Mouse (Mus musculus): ENCODE results near the gene Clcn3.
"Not testable (repeated sequence)": the region's sequence is repeated elsewhere in the genome, so short reads cannot be mapped to it uniquely, and the experiment has no call there.

The Clcn3 gene

DNA sequence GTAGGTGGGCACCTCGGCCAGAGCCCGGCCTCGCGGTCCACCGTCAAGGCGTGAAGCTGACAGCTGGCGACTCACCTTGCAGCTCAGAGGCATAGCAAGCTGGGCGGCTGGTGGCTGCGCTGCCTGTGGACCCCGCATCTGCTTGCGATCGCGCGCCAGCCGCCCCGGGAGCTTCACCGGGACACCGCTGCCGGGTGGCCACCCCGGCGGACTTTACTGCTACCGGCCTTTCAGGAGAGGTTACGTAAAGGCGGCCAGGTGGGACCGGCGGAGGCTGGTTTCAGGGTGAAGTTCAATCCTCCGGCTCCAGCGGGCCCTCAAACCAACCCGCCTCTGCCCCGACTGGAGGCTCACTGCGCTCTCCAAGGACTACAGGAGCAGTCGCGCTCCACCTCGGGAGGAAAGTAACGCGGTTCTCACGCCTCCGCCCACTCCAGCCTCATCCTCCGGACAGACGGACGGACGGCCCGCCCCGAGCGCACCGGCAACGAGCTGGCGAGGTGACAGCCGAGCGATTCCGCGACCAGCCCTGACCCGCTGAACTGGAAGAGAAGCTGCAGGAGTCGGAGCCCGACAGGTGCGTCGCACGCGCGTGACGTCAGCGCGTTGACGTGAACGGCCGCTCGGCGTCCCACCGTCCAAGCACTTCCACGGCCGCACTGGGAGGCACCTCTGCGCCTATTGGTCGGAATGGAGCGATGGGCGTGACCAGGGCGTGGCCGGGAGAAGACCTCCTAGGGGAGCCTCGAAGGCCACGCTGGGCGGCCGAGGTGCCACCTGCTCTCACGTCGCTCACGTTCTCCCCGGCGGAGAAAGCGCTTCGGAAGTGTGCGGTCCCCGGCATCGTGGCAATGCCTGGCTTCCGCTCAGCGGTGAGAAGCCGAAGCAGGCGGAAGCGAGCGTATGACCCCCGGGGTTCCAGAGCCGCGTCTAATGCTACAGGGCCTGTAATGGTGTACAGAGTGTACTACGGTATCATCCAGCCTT lies at the start of gene Clcn3:
Gene Clcn3 (minus strand): TSS at position 600 of the 987 bp plus-strand sequence.
- peak; percentile 99 for DNase-seq

DNA sequence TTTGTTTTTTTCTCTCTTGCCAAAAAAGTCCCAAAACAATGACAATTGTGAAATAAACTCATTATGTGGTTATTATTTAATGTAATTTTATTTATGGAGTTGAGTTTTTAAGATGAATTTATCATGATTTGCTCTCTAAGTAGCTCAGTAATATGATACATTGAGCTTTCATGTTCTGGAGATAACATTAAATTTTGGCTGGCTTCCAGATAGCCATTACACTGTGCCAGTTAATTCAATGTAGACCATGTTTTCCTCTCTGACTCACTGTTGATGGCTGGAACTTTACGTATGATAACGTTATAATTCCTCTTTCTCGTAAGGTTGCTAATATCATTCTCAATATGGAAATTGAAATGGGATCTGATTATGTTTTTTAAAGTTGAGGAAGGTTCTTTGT lies 13.4 kb upstream of the Clcn3 start:
- DNase-seq: no peak

- no peak for DNase-seq
Observed at GRCm38 (mm10) chr8:60993639-60993986, 10.5 kb upstream of the Clcn3 start.

DNA sequence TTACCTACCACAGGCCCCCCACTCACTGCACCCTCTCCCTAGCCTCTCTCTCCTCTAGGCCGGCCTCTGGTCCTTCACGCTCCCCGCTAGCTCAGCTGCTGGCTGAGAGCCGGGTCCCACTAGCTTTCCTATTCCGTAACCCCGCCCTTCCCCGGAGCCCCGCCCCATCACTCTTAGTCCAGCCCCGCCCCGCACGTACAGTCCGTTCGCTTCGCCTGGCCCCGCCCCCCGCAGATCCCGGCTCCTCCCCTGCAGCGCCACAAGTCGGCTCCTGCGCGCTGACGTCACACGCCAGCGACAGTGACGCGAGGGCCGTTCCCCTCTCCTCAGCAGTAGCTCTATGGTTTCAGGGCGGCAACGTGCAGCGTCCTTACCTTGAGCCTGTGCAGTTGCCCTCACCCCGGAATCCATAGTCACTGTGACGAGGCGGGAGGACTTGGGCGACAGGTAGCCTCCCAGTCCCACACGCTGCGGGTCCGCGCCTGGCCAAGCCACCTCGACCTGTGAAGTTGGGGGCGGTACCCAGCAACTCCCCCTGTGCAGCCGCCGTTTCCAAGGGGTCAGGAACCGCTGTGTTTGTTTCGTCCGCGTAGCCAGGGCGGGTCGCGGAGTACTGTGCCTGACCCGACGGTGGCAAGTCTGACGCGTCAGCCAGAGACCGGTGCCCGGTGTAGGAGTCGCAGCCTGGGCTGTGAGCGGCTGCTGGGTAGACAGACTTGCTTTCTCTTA lies 10.0 kb upstream of the Clcn3 start, which contains the start of gene Nek1:
Gene Nek1 (plus strand): TSS at position 286 of the 729 bp plus-strand sequence.
- DNase-seq: peak; percentile 99 to 100

- DNase-seq: peak; percentile 86 to 92
Observed at GRCm38 (mm10) chr8:60992561-60992909, 9.4 kb upstream of the Clcn3 start.

DNA sequence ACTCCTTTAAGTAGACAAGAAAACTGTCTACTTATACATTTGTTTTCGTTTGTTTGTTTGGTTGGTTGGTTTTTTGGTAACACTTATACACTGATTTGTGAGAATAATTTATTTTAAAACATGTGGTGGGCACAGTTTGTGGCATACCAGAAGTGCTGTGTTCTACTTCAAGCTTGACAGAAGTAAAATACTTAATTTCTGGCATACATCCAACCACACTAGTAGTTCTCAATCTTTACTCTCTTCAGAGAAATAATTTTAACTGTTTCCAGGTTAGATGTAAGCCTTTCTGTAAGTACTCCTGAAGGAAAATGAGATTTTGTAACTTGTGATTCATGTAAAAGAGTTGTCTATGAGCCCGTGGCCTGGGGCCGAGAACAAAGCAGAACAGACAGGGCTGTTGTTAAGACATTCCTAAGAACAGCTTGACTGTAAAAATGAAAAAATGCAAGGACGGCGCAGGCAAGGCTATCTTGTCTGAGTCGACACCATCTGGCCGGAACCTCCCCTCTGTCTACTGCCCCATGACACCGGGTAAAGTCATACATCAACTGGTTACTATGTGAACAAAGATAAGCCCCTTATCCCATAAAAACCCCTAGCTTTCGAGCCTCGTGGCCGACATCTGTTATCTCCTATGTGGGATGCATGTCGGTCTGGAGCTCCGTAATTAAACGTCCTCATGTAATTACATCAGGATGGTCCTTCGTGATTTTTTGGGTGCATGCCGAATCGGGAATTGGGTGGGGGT lies 1.3 kb upstream of the Clcn3 start:
- not testable (repeated sequence) for DNase-seq

- peak; percentile 82 to 90 for DNase-seq
Observed at GRCm38 (mm10) chr8:60983688-60984079, 584 bp upstream of the Clcn3 start.

DNA sequence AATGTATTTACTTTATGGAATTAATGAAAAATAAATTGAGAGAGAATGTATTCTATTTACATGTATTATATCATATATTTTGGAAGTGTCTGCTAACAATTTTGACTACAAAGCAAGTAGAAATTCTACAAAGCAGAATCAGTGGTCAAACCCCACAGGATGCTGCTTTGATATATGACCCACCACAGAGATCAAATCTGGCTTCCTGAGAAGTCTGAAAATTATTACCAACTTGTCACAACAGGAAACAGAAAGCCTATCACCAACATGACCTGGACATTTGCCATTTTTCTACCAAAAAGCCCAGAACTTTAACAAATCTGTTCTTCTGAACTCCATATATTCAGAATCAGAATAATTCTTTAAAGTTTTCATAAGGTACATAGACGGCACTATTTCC lies 1.7 kb downstream of the Clcn3 start:
- no peak for DNase-seq

DNA sequence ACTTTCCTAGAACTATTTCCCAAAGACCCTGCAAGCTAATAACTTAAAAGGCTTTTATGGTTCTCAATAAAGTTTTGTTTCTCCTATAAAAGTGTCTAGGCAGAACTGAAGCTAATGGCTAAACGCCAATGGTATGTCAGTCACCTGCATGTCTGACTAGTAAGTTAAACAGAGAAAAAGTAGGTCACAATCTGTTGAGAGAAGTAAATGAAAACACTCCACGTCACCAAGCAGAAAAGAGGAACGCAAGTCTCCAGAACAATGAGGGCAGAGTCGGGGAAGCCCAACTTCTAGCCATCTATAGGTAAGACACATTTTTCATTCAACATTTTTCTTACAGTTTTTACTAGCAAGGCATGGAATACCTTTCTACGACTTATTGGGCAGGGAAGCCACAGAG lies 4.6 kb downstream of the Clcn3 start:
- no peak for DNase-seq

DNA sequence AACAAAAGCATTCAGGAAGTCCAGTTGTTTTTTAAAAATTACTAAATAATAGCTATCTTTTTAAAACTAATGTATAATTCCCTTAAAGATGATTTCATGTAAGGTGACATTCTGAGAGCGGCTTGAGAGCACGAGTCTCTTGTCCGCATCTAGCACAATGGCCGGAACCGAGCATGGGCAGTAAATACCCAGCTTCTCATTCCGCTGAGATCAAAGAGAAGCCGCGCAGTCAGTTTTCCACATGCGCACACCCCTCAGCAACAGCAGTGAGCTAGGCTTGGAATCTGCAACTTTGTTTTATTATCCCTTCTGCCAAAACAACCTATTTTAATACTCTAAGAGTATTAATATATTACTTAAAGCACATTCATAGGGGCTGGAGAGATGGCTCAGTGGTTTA lies 6.3 kb downstream of the Clcn3 start:
- no peak for DNase-seq

DNA sequence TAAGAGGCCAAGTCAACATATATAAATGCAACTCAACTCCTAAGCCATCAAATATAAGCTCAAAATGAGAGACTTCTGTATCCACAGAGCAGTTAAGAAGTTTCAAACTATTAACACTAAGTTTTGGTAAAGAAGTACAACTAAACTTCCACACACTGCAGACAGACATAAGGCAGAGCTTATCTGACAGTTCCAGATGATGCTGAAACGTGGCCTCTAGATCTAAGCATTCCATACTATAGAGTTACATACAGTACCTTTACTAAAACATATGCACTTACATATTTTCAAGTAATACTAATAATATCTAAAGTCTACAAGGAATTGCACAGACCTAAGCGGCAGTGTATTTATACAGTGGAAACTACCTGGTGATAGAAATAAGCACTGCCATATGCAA lies 8.3 kb downstream of the Clcn3 start:
- no peak for DNase-seq

GRCm38 (mm10) chr8:60973448-60973847 lies 9.7 kb downstream of the Clcn3 start:
- DNase-seq: no peak

DNA sequence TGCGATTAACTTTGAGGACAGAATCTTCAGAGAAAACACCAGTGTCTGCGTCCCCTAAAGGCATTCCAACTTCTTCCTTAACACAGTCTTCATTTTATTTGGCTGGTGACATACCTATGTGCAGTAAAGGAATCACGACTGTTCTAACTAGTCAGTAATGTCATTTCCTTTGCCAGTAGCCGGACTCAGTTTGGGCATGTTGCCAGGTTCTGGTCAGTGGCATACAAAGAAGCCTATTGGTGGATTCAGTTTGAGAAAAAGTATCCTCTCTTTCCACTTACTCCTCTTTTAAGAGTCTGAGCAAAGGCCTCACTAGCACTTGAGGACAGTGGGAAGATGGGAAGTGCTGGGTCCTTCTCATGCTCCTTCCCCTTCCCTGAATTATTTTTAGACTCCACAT lies 11.3 kb downstream of the Clcn3 start:
- peak; percentile 68 to 74 for DNase-seq

DNA sequence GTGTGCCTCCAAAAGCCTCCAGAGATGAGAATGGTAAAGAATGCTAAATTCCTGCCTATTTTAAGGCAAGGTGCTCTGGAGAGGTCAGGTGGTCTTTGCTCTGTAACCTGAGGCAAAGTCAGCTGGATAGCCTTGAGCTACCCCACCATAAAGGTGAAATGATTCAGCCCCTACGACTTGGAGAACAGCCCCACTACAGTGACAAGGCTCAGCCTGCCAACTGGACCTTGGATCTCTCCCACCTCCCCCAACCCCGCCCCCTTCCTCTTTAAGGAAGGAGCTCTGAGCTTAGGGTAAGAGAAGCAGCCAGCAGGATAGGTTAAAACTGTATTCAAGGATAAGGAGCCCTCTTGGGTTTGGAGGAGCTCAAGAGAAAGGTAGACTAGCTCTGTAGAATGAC lies 14.0 kb downstream of the Clcn3 start:
- DNase-seq: peak in 1 of 2 experiments; percentile 65

GRCm38 (mm10) chr8:60965741-60966140 lies 17.4 kb downstream of the Clcn3 start:
- DNase-seq: no peak

DNA sequence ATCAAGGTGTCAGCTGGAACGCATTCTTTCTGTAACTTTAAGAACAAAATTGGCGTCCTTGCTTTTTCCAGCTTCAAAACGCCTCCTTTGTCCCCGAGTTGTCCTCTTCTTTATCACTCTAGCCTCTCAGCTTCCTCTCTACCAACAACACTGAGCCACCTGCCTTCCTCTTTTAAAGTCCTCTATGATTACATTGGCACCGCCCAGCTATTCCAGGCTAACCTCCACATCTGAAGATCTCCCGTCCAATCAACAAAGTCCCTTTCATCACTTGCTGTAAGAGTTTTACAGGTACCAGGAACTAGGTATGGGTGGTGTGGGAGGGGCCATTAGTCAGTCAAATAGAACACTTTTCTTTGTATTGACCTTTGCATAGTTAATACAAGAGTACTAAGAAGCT lies 17.8 kb downstream of the Clcn3 start:
- no peak for DNase-seq

GRCm38 (mm10) chr8:60964518-60964917 lies 18.6 kb downstream of the Clcn3 start:
- DNase-seq: no peak

GRCm38 (mm10) chr8:60963931-60964330 lies 19.2 kb downstream of the Clcn3 start:
- no peak for DNase-seq

- DNase-seq: no peak
Observed at GRCm38 (mm10) chr8:60962763-60963162, 20.3 kb downstream of the Clcn3 start.

DNA sequence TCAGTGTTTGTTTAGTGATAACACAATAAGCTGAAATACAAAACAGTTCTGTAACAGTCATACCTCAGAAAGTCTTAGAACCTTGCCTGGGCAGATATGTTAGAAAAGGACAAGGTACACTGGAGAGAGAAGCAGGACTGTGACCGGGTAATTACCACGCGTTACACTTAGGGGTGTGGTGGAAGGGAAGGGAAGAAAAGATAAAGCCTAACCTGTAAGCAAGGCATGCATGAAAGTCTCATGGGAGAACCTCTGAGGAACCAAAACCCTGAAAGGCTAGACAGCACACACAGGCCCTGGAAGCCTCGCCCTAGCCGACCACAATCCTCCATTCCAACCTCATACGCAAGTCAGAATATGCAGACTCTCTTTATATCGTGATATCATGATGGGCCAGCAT lies 26.3 kb downstream of the Clcn3 start:
- no peak for DNase-seq

- DNase-seq: peak; percentile 49 to 76
Observed at GRCm38 (mm10) chr8:60954281-60955014, 28.7 kb downstream of the Clcn3 start.

DNA sequence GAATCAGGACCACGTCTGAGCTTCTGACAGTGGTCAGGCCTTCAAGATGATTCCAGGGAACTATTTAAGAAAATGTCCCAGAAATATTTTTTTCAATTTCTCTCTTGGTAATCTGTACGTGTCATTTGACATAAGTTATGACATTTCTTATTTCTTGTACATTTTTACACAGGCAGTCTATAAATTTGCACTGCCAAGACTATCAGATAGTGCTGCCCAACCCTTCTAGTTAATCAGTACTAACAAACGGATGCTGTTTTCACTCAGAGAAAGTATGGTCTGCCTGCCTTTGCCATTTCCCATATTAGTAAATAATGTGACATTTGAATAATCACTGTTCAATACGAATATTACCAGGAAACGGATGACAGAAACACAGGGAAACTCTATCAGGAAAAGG lies 30.3 kb downstream of the Clcn3 start:
- DNase-seq: no peak

DNA sequence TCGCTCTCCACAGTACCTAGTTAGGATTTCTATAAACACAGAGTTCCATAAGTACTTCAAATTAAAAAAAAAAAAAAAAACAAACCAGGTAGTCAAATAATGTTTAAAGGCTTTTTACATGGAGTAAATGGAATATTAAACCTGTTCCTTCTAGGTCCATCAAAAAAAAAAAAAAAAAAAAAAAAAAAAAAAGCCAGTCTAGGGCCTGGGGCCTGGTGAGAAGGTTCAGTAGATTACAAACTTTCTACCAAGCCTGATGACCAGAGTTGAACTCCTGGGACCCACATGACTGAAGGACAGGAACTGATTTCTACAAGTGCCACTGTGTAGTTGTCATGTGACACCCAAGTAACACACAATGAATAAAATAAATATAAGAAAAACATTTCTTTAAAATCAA lies 31.3 kb downstream of the Clcn3 start:
- no peak for DNase-seq

Data from kidney, postnatal 25 days (tissue).